Mouse (Mus musculus): ENCODE results near the gene Cdyl. TPM values are rescaled to one million over a fixed set of nuclear protein-coding genes. Genes with fewer than 3 reads are reported as not detected.

Gene Cdyl
- polyA plus RNA-seq, 1 experiment, result 41.1 TPM

DNA sequence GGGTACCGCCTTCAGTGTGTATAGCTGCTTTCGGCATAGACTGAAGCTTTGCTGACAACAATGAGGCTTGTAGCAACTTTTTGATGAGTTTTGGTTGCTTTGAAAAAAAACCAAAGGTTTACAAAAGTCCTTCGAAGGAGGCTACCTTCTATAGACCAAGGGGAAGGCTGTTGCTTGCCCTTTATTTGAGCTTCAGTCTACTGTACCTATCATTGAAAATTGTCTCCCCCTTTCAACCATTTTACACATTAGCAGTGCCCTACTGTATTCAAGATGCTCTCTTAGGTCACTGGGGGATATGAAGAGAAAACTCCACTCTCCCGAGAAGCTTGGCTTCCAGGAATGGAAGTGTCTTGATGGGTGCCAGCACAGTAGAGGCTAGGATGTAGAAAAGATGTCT is 83.1 kb downstream of the Cdyl start:
- Histone ChIP-seq H3K4me3 (ENCODE audit: low read depth, low read length) (peak overlapping the region; percentile 92), H3K27me3 (ENCODE audit: control insufficient read depth, insufficient read depth, low read length, poor library complexity, severe bottlenecking) (no peaks in the 10 kb centered on the region), H3K9me3 (replicated peaks; ENCODE audit: control insufficient read depth, insufficient read depth, low read length, poor library complexity, severe bottlenecking) (no peaks in the 10 kb centered on the region), H3K36me3 (ENCODE audit: control insufficient read depth, insufficient read depth, low read length, poor library complexity, severe bottlenecking) (no peaks in the 10 kb centered on the region), H3K4me1 (ENCODE audit: control insufficient read depth, insufficient read depth, low read length) (peaks cover 3% of the 10 kb centered on the region), H3K27ac (ENCODE audit: insufficient read depth, low read length) (no peak overlapping the region), H3K9ac (ENCODE audit: low read depth, poor library complexity, severe bottlenecking) (peak overlapping the region; percentile 98; the same call in 1 of the 2 replicates)
- TF ChIP-seq CTCF (IDR thresholded peaks at IDR 0.05; ENCODE audit: low read depth, low read length) (no peak), EP300 (IDR thresholded peaks at IDR 0.05; ENCODE audit: insufficient read depth, low read depth, low read length) (no peak), POLR2A (IDR thresholded peaks at IDR 0.05; ENCODE audit: insufficient read depth, low read length) (no peak)

DNA sequence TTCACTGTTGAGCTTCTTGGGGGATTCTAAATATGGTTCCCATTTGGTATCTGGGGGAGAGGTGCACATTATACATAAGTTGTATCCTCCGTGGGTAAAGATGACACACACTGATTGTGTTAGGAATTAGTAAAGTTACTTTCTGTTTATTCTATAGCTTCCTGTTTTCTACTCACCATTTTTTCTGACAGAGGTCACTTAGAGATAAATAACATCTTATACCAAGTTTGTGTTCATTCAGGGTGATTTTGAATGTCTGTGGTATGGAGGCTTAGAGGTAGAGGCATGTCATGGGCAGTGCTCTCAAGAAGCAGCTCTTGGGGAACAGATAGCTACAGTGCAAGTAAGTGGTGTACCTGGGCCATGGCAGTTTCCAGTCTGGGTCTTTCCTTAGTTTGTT is 83.6 kb downstream of the Cdyl start:
- H3K4me1 ChIP-seq (ENCODE audit: control insufficient read depth, insufficient read depth, low read length), result peaks cover 3% of the 10 kb centered on the region
- H3K9ac ChIP-seq (ENCODE audit: low read depth, poor library complexity, severe bottlenecking), result 0 out of 2 replicates have a peak overlapping the region, but pooled peaks have one; percentile 98
- TF ChIP-seq EP300 (IDR thresholded peaks at IDR 0.05; ENCODE audit: insufficient read depth, low read depth, low read length), result no peak
- no peak for TF ChIP-seq CTCF (IDR thresholded peaks at IDR 0.05; ENCODE audit: low read depth, low read length)
- no peak for TF ChIP-seq POLR2A (IDR thresholded peaks at IDR 0.05; ENCODE audit: insufficient read depth, low read length)
- no peaks in the 10 kb centered on the region for H3K36me3 ChIP-seq (ENCODE audit: control insufficient read depth, insufficient read depth, low read length, poor library complexity, severe bottlenecking)
- no peak overlapping the region for H3K27ac ChIP-seq (ENCODE audit: insufficient read depth, low read length)
- H3K4me3 ChIP-seq (ENCODE audit: low read depth, low read length), result no peak overlapping the region
- H3K27me3 ChIP-seq (ENCODE audit: control insufficient read depth, insufficient read depth, low read length, poor library complexity, severe bottlenecking), result no peaks in the 10 kb centered on the region
- H3K9me3 ChIP-seq (replicated peaks; ENCODE audit: control insufficient read depth, insufficient read depth, low read length, poor library complexity, severe bottlenecking), result no peaks in the 10 kb centered on the region

DNA sequence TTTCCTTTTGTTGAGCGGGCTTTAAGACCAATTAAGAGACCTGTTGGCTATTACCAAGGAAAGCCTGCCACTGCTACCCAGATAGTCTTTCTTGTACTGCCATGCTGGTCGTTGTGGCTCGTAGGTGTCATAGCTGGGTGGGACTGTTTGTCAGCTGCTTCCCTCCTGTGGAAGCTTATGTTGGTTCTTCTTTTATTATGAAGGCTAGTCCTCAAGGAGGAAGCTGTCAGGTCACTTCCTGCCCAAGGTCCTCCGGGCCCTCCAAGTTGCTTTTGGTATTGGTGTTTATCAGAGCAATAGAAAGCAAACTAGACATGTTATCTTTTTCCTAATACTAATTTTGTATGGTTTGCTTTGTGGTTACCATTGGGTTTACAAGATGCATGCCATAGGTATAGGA is 89.6 kb downstream of the Cdyl start:
- TF ChIP-seq POLR2A (IDR thresholded peaks at IDR 0.05; ENCODE audit: insufficient read depth, low read length) (no peak), CTCF (IDR thresholded peaks at IDR 0.05; ENCODE audit: low read depth, low read length) (no peak), EP300 (IDR thresholded peaks at IDR 0.05; ENCODE audit: insufficient read depth, low read depth, low read length) (no peak)
- no peaks in the 10 kb centered on the region for H3K9me3 ChIP-seq (replicated peaks; ENCODE audit: control insufficient read depth, insufficient read depth, low read length, poor library complexity, severe bottlenecking)
- no peak overlapping the region for H3K9ac ChIP-seq (ENCODE audit: low read depth, poor library complexity, severe bottlenecking)
- no peaks in the 10 kb centered on the region for H3K27me3 ChIP-seq (ENCODE audit: control insufficient read depth, insufficient read depth, low read length, poor library complexity, severe bottlenecking)
- H3K36me3 ChIP-seq (ENCODE audit: control insufficient read depth, insufficient read depth, low read length, poor library complexity, severe bottlenecking), result no peaks in the 10 kb centered on the region
- peaks cover 4% of the 10 kb centered on the region for H3K4me1 ChIP-seq (ENCODE audit: control insufficient read depth, insufficient read depth, low read length)
- H3K27ac ChIP-seq (ENCODE audit: insufficient read depth, low read length), result no peak overlapping the region
- H3K4me3 ChIP-seq (ENCODE audit: low read depth, low read length), result no peak overlapping the region

DNA sequence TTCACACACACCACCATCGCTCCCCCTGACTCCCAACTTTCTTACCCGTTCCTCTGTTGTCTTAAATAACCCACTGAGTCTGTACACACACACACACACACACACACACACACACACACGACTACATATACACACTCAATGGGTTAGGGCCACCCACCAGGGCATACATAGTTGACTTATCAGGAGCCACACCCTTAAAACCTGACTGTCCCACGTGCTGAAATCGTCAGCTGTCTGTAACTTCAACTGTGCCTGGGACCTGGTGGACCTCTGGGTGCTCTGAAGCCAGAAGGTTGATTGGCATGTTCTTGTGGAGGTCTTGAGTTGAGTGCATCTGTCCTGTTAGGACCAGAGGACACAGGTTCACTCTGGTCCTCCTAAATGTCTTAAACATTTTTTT is 90.0 kb downstream of the Cdyl start:
- Histone ChIP-seq H3K9me3 (replicated peaks; ENCODE audit: control insufficient read depth, insufficient read depth, low read length, poor library complexity, severe bottlenecking) (no peaks in the 10 kb centered on the region), H3K4me3 (ENCODE audit: low read depth, low read length) (no peak overlapping the region), H3K4me1 (ENCODE audit: control insufficient read depth, insufficient read depth, low read length) (peaks cover 4% of the 10 kb centered on the region), H3K27me3 (ENCODE audit: control insufficient read depth, insufficient read depth, low read length, poor library complexity, severe bottlenecking) (no peaks in the 10 kb centered on the region), H3K36me3 (ENCODE audit: control insufficient read depth, insufficient read depth, low read length, poor library complexity, severe bottlenecking) (no peaks in the 10 kb centered on the region), H3K9ac (ENCODE audit: low read depth, poor library complexity, severe bottlenecking) (no peak overlapping the region), H3K27ac (ENCODE audit: insufficient read depth, low read length) (no peak overlapping the region)
- TF ChIP-seq POLR2A (IDR thresholded peaks at IDR 0.05; ENCODE audit: insufficient read depth, low read length) (no peak), EP300 (IDR thresholded peaks at IDR 0.05; ENCODE audit: insufficient read depth, low read depth, low read length) (no peak), CTCF (IDR thresholded peaks at IDR 0.05; ENCODE audit: low read depth, low read length) (no peak)

DNA sequence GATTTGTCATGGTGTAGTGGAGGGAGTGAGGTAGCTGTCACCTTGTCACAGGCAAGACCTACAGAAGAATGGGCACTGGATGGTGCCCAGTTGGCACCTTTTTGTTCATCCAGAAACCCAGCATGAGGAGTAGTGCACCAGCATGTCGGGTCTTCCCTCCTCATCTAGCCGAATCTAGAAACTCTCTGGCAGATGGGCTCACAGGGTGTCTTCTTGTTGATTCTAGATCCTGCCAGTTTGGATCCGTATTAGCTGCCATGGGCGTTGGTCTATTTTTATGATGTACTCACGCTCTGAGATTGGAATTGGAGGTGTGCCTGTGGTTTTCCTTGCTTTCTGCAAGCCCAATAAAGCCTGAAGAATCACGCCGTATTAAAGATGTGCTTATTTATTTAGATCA is 92.4 kb downstream of the Cdyl start:
- no peak for TF ChIP-seq EP300 (IDR thresholded peaks at IDR 0.05; ENCODE audit: insufficient read depth, low read depth, low read length)
- TF ChIP-seq CTCF (IDR thresholded peaks at IDR 0.05; ENCODE audit: low read depth, low read length), result no peak
- TF ChIP-seq POLR2A (IDR thresholded peaks at IDR 0.05; ENCODE audit: insufficient read depth, low read length), result no peak
- no peak overlapping the region for H3K27ac ChIP-seq (ENCODE audit: insufficient read depth, low read length)
- H3K9ac ChIP-seq (ENCODE audit: low read depth, poor library complexity, severe bottlenecking), result no peak overlapping the region
- no peak overlapping the region for H3K4me3 ChIP-seq (ENCODE audit: low read depth, low read length)
- no peaks in the 10 kb centered on the region for H3K27me3 ChIP-seq (ENCODE audit: control insufficient read depth, insufficient read depth, low read length, poor library complexity, severe bottlenecking)
- no peaks in the 10 kb centered on the region for H3K9me3 ChIP-seq (replicated peaks; ENCODE audit: control insufficient read depth, insufficient read depth, low read length, poor library complexity, severe bottlenecking)
- peaks cover 2% of the 10 kb centered on the region for H3K4me1 ChIP-seq (ENCODE audit: control insufficient read depth, insufficient read depth, low read length)
- H3K36me3 ChIP-seq (ENCODE audit: control insufficient read depth, insufficient read depth, low read length, poor library complexity, severe bottlenecking), result no peaks in the 10 kb centered on the region

DNA sequence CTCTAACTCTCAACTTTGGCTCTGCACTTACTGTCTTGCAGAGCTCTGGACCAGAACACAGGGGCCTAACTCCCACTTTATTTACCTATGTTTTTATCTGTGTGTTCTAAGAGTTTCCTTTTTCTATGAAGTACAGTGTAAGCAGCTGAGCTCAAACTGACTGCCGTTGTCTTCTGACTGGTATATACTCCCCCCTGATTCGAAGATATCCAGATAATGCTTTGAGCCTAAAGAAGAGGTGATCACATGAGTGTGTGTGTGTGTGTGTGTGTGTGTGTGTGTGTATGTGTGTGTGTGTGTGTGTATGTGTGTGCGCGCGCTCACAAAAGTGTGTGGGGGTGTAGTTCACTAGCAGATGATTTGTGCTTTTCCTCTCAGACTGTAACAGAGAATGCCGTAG is 95.4 kb downstream of the Cdyl start:
- Histone ChIP-seq H3K27ac (ENCODE audit: insufficient read depth, low read length) (no peak overlapping the region), H3K9me3 (replicated peaks; ENCODE audit: control insufficient read depth, insufficient read depth, low read length, poor library complexity, severe bottlenecking) (no peaks in the 10 kb centered on the region), H3K9ac (ENCODE audit: low read depth, poor library complexity, severe bottlenecking) (no peak overlapping the region), H3K4me3 (ENCODE audit: low read depth, low read length) (no peak overlapping the region), H3K27me3 (ENCODE audit: control insufficient read depth, insufficient read depth, low read length, poor library complexity, severe bottlenecking) (no peaks in the 10 kb centered on the region), H3K36me3 (ENCODE audit: control insufficient read depth, insufficient read depth, low read length, poor library complexity, severe bottlenecking) (no peaks in the 10 kb centered on the region), H3K4me1 (ENCODE audit: control insufficient read depth, insufficient read depth, low read length) (peaks cover 5% of the 10 kb centered on the region)
- TF ChIP-seq EP300 (IDR thresholded peaks at IDR 0.05; ENCODE audit: insufficient read depth, low read depth, low read length) (no peak), POLR2A (IDR thresholded peaks at IDR 0.05; ENCODE audit: insufficient read depth, low read length) (no peak), CTCF (IDR thresholded peaks at IDR 0.05; ENCODE audit: low read depth, low read length) (no peak)

Data from ES-Bruce4 (cell line).